Mouse (Mus musculus) limb, embryonic 10.5 days (tissue): ENCODE measurements around the gene Ibtk. TPM values are rescaled to one million over a fixed set of nuclear protein-coding genes. Genes with fewer than 3 reads are reported as not detected.
"Not testable (repeated sequence)": the region's sequence is repeated elsewhere in the genome, so short reads cannot be mapped to it uniquely, and the experiment has no call there.

Experiments used
- DNase-seq: peaks from one replicate; pipeline ENCODE4 v3.0.0-alpha.2; 2017; ENCODE audit warnings: low spot score
- H3K27ac ChIP-seq: fragments of 300-500 bp; sonication (generic); 2 replicates; pipeline ENCODE4 v1.5.1; 2016; ENCODE audit warnings: mild to moderate bottlenecking
- H3K27me3 ChIP-seq: fragments of 300-500 bp; sonication (generic); 2 replicates; pipeline ENCODE4 v1.6.1; 2016; ENCODE audit warnings: low read depth, mild to moderate bottlenecking; ENCODE audit not compliant: poor library complexity, severe bottlenecking
- H3K36me3 ChIP-seq: fragments of 300-500 bp; sonication (generic); 2 replicates; pipeline ENCODE4 v1.6.1; 2016; ENCODE audit warnings: mild to moderate bottlenecking, moderate library complexity
- H3K4me1 ChIP-seq: fragments of 300-500 bp; sonication (generic); 2 replicates; pipeline ENCODE4 v1.6.1; 2016
- H3K4me3 ChIP-seq: fragments of 300-500 bp; sonication (generic); 2 replicates; pipeline ENCODE4 v1.5.1; 2016; ENCODE audit warnings: mild to moderate bottlenecking, moderate library complexity
- H3K9me3 ChIP-seq: fragments of 300-500 bp; sonication (generic); replicated peaks from 2 replicates; pipeline ENCODE4 v1.6.1; 2016; ENCODE audit warnings: mild to moderate bottlenecking
- WGBS: fragments of 180-500 bp; shearing (Covaris S2); methylation state at CpG from one replicate; pipeline ENCODE4 v1.1.7; 2016; 5-methylcytosine and 5-hydroxymethylcytosine counted together
- polyA plus RNA-seq: library from polyadenylated mRNA; unstranded; fragments of >200 nt; fragmentation: Nextera tagmentation; extraction: Ambion mirVana; gene quantifications from 2 replicates; pipeline ENCODE4 v1.2.1, GENCODE M21; 2016

Ibtk gene
- 29.8 and 36.9 TPM in 2 replicates for polyA plus RNA-seq

GRCm38 (mm10) chr9:85749142-85749921 is at the start of gene Ibtk:
Gene Ibtk (minus strand): TSS chr9:85749334.
- peak within 1 kb of the TSS; percentile 92 for H3K4me3 ChIP-seq
- H3K4me1 ChIP-seq = peaks cover 14% of the 10 kb centered on the region
- H3K27ac ChIP-seq = peak within 1 kb of the TSS; percentile 99
- 1% methylated on average over 52 of the region's 52 CpGs for WGBS
- peak; percentile 99 for DNase-seq
- peaks cover 6% of the 10 kb centered on the region for H3K36me3 ChIP-seq
- no peaks in the 10 kb centered on the region for H3K27me3 ChIP-seq
- no peaks in the 10 kb centered on the region for H3K9me3 ChIP-seq

DNA sequence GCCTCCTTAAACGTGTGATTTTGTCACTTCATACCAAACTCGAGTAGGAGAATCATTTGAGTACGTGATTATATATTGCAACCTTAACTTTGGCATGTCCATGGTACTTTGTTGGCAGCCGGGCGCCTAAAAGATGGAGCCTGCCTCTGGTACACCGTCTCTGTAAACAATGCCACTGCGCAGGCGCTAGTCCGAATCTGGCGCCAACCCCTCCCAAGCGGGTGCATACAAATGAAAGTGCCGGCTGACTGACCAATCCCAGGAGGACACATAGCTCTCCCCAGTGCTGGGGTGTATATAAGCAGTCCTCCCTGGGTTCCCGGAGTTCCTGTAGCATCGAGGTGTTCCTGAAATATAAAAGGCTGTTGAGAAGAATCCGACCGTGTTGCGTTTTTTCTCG is 42.4 kb upstream of the Ibtk start:
- DNase-seq, H3K9me3 ChIP-seq, H3K27me3 ChIP-seq, H3K36me3 ChIP-seq, H3K4me3 ChIP-seq, H3K4me1 ChIP-seq, H3K27ac ChIP-seq: not testable (repeated sequence)
- 95% methylated on average over 18 of the region's 18 CpGs for WGBS

- H3K9me3 ChIP-seq = no peaks in the 10 kb centered on the region
- H3K4me1 ChIP-seq = peaks cover 4% of the 10 kb centered on the region
- no peak for DNase-seq
- H3K27ac ChIP-seq = no peak overlapping the region
- no peak overlapping the region for H3K4me3 ChIP-seq
- no peaks in the 10 kb centered on the region for H3K36me3 ChIP-seq
- no peaks in the 10 kb centered on the region; the same call in 1 of the 2 replicates for H3K27me3 ChIP-seq
- WGBS = 76% methylated on average over 4 of the region's 4 CpGs
These were observed 31.1 kb upstream of the Ibtk start for GRCm38 (mm10) chr9:85780249-85780648.

DNA sequence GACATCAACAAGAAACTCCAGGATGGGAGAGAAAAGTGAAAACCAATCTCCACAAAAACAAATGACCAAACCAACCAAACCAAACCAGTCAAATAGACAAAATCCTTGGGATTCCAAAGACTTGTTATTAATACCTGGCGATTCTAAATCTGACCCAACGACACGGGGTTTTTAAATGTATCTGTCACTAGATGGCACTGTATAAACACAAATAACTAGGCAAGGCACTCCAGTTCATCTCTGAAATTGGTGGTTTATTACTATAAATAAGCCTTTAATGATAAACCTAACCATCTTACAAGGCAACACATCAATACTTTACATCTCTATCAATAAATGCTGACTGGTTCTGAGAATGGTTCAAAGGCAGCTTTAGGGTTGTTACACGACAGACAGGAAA is 30.3 kb upstream of the Ibtk start:
- no peak for DNase-seq
- no peaks in the 10 kb centered on the region; the same call in 1 of the 2 replicates for H3K27me3 ChIP-seq
- no peak overlapping the region for H3K27ac ChIP-seq
- H3K36me3 ChIP-seq = no peaks in the 10 kb centered on the region
- H3K4me3 ChIP-seq = no peak overlapping the region
- peaks cover 4% of the 10 kb centered on the region for H3K4me1 ChIP-seq
- no peaks in the 10 kb centered on the region for H3K9me3 ChIP-seq
- WGBS = 34% methylated on average over 4 of the region's 4 CpGs

DNA sequence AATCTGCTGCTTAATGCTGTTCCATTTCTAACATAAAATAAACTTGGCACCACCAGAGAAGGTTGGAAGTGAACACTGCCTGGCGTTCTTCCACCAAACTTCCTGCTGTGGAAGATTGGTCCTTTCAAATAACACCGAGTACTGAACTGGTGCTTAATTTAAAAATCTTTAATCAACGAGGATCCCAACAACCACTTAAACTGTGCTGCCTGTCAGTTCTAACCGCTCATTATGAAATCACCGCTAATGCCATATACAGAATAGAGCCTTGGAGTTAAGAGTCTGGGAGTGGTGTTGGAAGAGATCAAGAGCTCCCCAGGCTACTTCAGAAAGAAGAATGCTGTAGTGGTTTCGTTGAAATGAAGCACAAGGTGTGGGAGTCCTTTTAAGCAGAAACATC is 28.4 kb upstream of the Ibtk start:
- H3K36me3 ChIP-seq = no peaks in the 10 kb centered on the region
- DNase-seq = no peak
- 85% methylated on average over 6 of the region's 6 CpGs for WGBS
- H3K27me3 ChIP-seq = no peaks in the 10 kb centered on the region; the same call in 1 of the 2 replicates
- H3K4me3 ChIP-seq = no peak overlapping the region
- H3K4me1 ChIP-seq = peaks cover 4% of the 10 kb centered on the region
- H3K9me3 ChIP-seq = no peaks in the 10 kb centered on the region
- no peak overlapping the region for H3K27ac ChIP-seq

- Histone ChIP-seq H3K9me3 (no peaks in the 10 kb centered on the region), H3K36me3 (no peaks in the 10 kb centered on the region), H3K4me3 (no peak overlapping the region), H3K4me1 (no peaks in the 10 kb centered on the region), H3K27me3 (no peaks in the 10 kb centered on the region), H3K27ac (no peak overlapping the region)
- WGBS = 74% methylated on average over 12 of the region's 12 CpGs
- DNase-seq = no peak
These were observed 23.1 kb upstream of the Ibtk start for GRCm38 (mm10) chr9:85772280-85772679.

DNA sequence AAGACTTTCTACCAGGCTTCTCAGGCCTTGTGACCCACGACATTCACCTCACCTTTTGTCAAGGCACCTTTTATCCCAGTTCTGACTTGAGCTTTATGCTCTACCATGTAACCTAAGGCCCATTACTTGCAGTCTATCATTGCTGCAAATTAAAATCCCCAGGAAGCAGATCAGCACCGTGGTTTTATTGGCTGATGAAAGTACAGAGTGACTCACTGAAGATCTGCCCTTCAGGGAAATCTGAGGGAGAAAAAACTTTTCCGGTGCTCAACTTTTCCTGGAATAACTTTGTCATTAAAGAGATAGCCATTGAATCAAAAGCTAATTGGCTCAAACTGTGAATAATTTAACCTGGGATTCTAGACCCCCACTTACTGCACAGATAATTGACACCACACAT is 22.3 kb upstream of the Ibtk start:
- no peaks in the 10 kb centered on the region for H3K36me3 ChIP-seq
- 79% methylated on average over 3 of the region's 3 CpGs for WGBS
- DNase-seq = no peak
- H3K27me3 ChIP-seq = no peaks in the 10 kb centered on the region
- no peaks in the 10 kb centered on the region for H3K4me1 ChIP-seq
- no peak overlapping the region for H3K4me3 ChIP-seq
- H3K27ac ChIP-seq = no peak overlapping the region
- no peaks in the 10 kb centered on the region for H3K9me3 ChIP-seq

GRCm38 (mm10) chr9:85770369-85770768 is 21.2 kb upstream of the Ibtk start:
- DNase-seq = no peak
- Histone ChIP-seq H3K4me1 (no peaks in the 10 kb centered on the region), H3K36me3 (no peaks in the 10 kb centered on the region), H3K4me3 (no peak overlapping the region), H3K9me3 (no peaks in the 10 kb centered on the region), H3K27ac (no peak overlapping the region), H3K27me3 (no peaks in the 10 kb centered on the region)
- 55% methylated on average over 4 of the region's 4 CpGs for WGBS

GRCm38 (mm10) chr9:85769057-85769789 is 20.1 kb upstream of the Ibtk start:
- Histone ChIP-seq H3K36me3 (no peaks in the 10 kb centered on the region), H3K4me3 (no peak overlapping the region), H3K9me3 (no peaks in the 10 kb centered on the region), H3K27ac (no peak overlapping the region), H3K27me3 (no peaks in the 10 kb centered on the region), H3K4me1 (no peaks in the 10 kb centered on the region)
- DNase-seq = no peak
- WGBS = 75% methylated on average over 12 of the region's 12 CpGs

DNA sequence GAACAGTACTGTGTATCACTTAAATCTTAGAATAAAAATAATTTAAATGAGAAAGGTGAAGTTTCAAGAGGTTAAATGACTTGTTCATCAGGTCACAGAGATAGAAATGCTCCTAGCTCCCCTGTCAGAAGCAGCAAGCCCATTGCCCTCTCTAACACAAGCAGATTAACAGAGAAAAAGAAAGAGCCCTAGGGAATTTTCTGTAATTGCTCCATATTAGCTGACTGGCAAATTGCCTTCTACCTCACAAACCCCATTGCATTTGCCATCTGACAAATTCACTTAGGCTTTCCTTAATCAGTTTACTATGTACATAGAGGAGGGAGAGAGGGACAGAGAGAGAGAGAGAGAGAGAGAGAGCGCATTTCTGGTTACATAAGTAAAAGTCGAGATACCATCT is 18.1 kb upstream of the Ibtk start:
- 94% methylated on average over 2 of the region's 2 CpGs for WGBS

DNA sequence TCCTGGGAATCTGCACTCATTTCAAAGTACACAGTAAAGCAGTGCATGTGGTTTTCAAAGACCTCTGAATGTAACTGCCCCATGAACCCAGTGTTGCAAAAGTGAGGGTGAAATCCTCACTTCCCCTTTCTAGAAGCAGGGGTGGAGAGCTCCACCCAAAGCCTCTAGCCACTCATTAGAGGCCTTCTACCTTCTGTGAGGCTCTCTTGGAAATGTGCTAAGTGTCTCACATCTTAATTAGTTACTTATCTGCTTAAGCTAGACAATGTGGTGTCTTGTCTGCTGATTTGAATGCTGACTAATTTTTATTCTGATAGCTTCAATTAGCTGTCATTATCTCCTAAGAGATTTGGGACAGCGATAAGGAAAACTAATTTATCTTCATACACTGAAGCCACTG is 13.3 kb upstream of the Ibtk start:
- no peak for DNase-seq
- Histone ChIP-seq H3K27ac (no peak overlapping the region), H3K27me3 (no peaks in the 10 kb centered on the region), H3K4me3 (no peak overlapping the region), H3K9me3 (no peaks in the 10 kb centered on the region), H3K36me3 (no peaks in the 10 kb centered on the region), H3K4me1 (no peaks in the 10 kb centered on the region)
- 100% methylated on average over 1 of the region's 1 CpGs for WGBS

More for the DNA sequence above, 18.1 kb upstream of the Ibtk start:
- Histone ChIP-seq H3K9me3 (no peaks in the 10 kb centered on the region), H3K27ac (no peak overlapping the region), H3K27me3 (no peaks in the 10 kb centered on the region), H3K4me3 (no peak overlapping the region), H3K36me3 (no peaks in the 10 kb centered on the region), H3K4me1 (no peaks in the 10 kb centered on the region)
- no peak for DNase-seq

DNA sequence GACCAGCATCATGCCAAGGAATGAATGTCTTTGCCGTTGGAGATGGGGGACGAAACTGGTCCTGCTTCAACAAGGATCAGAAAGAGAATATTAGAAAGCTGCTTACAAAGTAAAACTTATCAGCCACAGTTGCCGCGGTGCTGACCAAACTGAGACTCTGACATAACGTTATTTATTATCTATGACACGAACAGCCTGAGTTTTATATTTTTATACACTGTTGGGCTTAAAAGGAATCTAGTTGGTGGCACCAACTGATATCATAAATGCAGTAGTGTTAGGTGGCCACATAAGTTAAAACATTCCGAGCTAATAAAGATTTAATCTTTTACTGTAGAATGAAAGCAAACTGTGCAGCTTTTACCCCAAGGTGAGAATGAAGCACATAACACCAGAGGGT is 1.7 kb upstream of the Ibtk start:
- 95% methylated on average over 7 of the region's 7 CpGs for whole genome bisulfite sequencing
- H3K9me3 ChIP-seq = no peaks in the 10 kb centered on the region
- DNase-seq = no peak

GRCm38 (mm10) chr9:85749922-85750509 is 882 bp upstream of the Ibtk start:
- H3K9me3 ChIP-seq = no peaks in the 10 kb centered on the region
- WGBS = 37% methylated on average over 5 of the region's 5 CpGs
- H3K27ac ChIP-seq = peak overlapping the region; percentile 99
- peaks cover 6% of the 10 kb centered on the region for H3K36me3 ChIP-seq
- H3K4me3 ChIP-seq = peak overlapping the region; percentile 92
- no peaks in the 10 kb centered on the region for H3K27me3 ChIP-seq
- no peak for DNase-seq
- H3K4me1 ChIP-seq = peaks cover 14% of the 10 kb centered on the region

More for the DNA sequence above, 1.7 kb upstream of the Ibtk start:
- Histone ChIP-seq H3K27me3 (no peaks in the 10 kb centered on the region), H3K4me3 (no peak overlapping the region), H3K4me1 (peaks cover 14% of the 10 kb centered on the region), H3K27ac (no peak overlapping the region), H3K36me3 (peaks cover 6% of the 10 kb centered on the region)
